Mouse (Mus musculus) cerebellum, adult (tissue): ENCODE data around the gene Trp53bp2.

Experiments
- ATAC-seq: cut with Nextera tagmentation; 2 replicates; pipeline ENCODE4 v1.9.2; 2017; ENCODE audit warnings: mild to moderate bottlenecking, moderate library complexity, mixed read lengths; ENCODE audit not compliant: insufficient number of reproducible peaks, low FRiP score, low TSS enrichment

Trp53bp2 gene

DNA sequence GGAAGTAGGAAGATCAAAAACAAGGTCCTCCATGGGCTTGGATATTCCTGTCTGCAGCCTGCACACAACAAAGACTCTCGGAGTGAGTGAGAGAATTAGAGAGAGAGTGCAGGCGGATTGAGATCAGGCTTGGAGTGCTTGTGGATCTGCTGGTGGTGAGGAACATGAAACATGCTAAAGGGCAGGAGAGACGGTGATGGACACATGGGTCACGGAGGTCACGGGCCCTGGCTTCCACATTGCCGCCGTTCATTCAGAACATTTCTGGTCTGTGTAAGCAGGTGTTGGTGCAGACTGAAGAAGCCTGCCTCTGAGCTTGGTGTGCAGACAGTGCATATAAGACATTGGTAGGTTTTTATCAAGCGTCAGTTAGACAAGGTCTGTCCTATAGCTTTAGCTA is 50.5 kb downstream of the Trp53bp2 start:
- ATAC-seq: no peak

DNA sequence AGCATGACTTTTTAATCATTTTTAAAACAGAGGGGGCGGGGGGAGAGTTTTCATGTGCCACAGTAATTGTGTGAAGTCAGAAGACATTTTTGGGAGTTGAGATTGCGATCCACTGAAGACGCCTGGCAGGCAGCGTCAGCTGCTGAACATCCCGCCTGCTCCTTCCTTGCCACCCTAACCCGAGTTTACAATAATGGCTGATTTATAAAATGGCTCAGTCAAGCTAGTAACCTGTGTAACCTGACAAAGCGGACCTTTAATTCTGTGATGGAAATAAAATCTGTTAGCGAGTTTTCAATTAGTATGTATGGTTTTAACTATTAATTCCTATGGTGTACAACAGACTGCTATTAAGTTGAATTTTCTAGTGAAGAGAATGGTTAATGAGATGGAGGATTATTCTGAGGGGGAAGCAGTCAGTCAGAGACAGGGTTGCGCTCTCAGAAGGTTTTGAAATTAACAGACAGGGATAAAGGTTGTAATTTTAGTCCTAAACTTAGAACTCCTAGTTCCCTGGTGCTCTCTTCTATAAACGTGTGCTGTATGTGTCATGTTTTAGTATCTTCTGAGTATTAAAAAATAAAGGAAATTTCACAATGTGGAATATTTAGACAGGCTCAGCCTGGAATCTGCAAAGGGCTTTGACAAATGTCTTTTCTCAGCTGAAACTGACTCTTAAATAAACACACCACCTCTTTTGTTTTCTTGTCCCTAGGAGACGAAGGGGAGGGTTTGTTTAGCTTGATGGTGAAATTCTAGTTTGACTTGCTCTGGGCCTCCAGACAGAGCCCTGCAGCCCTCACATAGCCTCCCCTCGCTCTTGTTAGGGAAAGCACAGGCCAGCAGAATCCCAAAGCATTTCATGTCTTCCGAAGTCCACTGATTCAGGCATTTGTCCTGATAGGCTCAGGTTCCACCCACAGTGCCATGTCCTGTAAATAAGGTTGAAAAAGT is 51.6 kb downstream of the Trp53bp2 start:
- ATAC-seq: no peak

DNA sequence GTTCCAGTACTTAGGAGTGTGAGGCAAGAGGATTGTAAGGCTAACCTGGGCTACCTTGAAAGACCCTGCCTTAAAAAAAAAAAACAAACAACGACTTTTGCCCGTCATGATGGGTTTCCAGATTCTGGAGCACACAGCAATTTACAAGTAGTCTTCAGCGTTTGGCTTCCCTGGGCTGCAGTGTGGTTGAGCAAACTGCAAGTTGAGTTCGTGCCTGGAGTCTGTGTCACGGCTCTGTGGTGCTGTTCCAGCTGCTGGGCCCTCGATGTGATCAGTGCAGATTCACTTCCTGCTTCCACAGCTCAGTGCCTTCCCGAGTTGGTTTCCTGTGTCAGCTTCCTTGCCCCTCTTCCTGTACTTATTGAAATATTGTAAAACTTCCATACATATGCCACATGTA is 52.3 kb downstream of the Trp53bp2 start:
- ATAC-seq: no peak

DNA sequence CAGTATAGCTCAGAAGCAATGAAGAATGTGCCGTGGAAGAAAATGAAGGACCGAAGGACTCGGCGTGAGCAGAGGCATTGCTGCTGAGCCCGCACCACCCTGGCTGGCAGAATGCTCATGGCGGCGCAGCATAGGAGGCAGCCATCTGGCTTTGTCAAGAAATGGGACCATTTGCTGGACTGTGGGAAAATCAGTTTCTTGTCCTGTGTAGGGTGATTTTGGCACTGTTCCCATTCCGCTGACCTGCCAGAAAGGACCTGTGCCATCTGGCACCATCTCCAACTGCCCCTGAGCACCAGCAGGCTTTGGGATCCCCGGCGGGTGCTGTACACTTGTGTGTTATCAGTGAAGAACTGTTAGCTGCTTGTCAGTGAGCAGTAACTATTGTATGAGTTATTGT is 52.8 kb downstream of the Trp53bp2 start:
- ATAC-seq: peak; percentile 86

DNA sequence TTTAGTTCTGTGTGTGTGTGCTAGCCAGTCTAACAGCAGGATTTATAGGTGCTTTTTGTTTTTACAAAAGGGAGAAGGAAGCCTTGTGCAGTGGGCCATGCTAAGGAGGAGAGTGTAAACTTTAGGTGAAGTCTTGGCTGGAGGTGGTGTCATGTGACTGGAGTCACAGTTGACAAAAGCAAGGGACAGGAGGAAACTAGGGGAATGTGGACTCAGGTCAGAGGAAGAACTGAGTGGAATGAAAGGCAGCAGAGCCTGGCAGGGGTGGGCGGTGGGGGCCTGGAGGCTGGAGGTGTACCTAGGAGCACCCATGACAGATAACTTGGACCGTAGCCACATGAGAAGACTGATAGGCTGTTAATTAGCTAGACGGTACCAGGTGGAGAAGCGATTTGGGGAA is 56.3 kb downstream of the Trp53bp2 start:
- ATAC-seq: no peak

DNA sequence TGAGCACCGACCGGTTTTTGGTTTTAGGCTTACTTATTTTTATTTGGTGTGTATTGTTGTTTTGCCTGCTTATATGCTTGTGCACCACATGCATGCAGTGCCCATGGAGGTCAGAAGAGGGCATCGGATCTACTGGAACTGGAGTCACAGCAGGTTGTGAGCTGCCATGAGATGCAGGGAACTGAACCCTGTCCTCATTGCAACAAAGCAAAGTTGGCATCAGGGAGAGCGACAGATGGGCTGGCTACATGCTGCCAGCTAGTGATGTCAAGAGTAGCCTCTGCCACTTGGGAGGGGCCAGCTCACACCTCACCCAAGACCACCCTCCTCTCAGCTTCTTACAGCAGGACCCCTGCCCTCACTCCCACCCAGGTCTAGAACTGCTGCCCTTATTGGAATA is 57.0 kb downstream of the Trp53bp2 start:
- no peak for ATAC-seq

DNA sequence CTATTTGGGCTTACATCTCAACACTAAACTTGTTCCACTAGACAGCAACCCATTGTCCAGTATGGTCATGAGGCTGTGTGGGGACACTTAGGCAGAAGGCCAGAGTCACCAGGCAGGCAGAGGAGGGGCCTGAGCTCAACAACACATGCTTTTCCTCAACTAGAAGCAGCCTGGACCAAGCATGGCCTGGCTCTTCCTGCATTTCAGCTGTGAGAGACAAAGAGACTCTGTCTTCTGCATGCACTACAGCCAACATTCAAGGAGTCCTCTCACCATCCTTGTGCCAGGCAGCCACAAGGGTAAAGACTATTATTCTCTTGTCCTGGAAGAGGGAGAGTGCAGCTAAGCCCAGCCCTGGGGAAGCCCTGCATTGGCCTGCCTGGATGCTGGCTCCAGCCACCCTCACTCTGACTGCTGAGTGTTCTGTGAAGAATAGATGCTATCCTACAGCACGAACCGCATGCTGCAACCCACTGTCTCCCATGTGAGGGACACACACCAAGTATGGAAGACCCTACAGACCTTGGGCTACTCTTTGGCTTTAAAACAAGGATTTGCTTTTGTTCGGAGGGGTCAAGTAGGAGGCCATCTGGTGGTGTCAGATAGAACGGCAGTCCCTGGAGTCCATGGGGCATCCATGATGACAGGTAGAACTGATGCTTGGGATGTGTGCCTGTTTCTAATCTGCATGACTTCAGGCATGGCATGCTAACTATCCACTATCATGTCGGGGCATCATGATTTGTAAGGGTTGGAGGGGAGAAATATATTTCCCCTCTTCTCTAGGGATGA is 66.2 kb downstream of the Trp53bp2 start:
- peak; percentile 63; the same call in 1 of the 2 replicates for ATAC-seq

DNA sequence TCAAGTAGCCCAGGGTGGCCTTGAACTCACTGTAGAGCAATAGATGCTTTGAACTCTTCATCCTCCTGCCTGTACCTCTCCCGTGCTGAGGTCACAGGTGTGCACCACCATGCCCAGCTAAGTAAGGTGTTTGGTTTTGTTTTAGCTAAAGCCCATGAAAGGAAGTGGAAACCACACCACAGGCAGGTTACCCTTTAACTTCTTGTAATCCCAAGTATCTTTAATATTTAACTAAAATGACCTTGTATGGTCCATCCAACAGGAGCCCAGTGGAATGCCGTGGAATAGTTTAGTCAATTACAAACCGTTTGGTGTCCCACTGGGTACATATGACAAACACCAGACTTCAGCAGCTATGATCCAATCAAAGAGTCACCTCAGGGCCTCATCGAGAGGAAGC is 70.0 kb downstream of the Trp53bp2 start:
- ATAC-seq: no peak

DNA sequence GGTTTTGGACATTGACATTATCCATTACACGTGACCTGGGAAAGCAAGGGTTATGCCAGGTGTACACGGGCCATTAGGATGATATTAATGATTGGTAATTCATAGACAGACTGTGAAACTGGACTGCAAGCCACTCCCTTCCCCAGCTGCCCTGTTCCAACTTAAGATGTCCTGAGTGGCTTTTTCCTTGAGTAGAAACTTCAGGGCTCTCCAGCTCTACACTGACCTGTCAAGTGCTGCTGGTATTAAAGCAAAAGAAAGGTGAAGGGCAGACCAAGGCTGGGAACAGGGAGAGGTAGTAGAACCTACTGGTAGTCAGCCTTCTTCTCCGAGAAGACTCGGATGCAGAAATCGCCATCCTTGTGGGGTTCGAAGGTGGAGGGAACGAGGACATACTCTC is 72.2 kb downstream of the Trp53bp2 start:
- ATAC-seq: no peak

DNA sequence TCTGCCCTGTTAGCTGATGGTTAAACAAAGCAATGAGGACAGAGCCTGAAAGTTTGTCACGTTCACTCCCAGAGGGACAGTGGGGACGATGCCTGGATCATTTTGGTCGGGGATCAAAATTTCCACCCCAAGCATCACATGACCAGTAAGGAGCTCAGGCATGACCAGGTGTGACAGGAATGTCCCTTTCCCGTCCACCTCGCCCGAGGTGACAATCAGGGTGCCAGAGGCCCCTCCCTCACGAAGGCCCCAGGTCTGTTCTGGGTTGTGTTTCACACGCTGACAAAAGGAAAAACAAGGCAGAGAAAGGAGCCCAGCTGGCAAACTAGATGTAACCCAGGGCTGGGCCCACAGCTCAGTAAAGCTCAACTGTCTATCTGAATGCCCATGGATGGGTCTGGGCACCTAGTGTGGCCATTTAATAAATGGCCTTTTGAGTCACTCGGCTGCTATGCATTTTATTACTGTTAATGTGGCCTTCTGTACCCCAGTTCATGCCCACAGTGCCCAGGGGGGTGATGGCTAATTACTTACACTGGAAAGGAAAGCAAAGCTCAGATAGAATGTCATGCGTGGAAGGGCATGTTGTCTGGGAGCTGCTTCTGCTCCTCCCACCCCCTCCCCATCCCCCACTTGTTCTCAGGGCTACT is 72.8 kb downstream of the Trp53bp2 start:
- ATAC-seq: no peak

DNA sequence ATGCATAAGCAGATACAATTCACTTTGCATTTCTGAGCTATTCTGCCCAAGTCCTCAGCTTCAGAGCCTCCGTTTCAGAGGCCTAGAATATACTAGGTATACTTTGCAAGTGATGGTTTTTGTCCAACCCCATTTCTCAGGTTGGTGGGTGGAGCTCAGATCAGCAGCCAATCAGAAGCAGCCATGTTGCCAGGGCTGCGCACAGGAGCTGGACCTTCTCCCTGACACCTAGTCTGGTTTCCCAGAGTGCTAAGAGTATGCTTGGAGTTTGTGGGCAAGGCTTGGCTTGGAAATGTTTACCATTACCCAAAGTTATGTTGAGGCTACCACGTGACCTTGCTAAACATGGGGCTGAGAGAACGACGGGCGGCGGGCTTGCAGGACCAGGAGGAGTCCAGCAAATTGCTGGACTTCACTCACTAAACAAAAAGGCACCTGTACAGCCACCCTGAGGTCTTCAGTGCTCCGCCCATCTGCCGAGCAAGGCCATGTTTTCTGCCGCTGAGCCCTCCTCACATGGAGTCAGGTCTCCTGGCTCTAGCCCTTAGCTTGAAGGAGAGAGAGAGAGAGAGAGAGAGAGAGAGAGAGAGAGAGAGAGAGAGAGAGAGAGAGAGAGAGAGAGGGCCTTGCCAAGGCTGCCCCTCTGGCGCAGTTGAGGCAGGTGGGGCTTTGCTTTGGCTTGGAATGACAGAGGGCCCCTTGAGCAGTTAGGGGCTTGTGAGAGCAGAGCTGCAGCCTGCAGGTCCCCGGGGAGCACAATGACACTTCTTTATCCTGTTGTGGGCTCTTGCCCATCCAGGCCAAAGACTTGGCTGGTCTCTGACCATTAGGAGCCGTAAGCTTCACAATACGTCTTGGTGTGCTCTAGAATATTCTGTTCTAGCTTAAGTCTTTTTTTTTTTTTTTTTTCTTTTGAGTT is 74.3 kb downstream of the Trp53bp2 start:
- ATAC-seq: no peak

DNA sequence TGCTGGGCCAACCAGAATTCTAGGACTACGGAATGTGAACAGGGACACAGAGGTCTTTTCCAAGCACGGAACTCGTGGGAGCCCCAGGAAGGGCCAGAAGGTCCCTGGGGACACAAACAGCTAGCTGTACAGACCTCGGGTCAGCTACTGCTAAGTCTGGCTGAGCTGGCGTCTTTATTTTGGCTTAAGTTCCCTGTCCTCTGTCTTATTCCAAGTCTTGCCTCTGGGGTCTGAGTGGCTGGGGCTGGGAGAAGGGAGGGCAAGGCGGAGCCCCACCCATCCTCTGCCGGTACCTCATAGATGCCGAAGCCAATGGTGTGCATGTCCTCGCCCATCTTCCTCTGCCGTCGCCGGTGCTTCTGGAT is 74.9 kb downstream of the Trp53bp2 start:
- ATAC-seq: no peak

DNA sequence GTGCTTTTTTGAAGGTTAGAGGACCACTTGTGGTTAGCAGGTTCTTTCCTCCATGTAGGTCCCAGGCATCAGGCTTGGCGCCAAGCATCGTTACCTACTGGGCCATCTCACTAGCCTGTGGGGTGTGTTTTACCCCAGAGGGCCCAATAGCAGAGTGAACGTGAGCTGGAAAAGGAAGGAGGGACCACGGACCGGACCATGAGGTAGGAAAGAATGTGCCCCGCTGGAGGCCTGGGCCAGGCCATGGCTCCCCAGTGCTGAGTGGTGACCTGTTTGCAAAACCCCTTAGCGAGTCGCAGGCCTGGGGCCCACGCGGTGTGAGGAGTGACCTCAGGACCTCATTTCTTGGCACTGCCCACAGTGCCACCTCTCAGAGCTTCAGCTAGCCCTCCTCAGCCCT is 79.5 kb downstream of the Trp53bp2 start:
- ATAC-seq: no peak

DNA sequence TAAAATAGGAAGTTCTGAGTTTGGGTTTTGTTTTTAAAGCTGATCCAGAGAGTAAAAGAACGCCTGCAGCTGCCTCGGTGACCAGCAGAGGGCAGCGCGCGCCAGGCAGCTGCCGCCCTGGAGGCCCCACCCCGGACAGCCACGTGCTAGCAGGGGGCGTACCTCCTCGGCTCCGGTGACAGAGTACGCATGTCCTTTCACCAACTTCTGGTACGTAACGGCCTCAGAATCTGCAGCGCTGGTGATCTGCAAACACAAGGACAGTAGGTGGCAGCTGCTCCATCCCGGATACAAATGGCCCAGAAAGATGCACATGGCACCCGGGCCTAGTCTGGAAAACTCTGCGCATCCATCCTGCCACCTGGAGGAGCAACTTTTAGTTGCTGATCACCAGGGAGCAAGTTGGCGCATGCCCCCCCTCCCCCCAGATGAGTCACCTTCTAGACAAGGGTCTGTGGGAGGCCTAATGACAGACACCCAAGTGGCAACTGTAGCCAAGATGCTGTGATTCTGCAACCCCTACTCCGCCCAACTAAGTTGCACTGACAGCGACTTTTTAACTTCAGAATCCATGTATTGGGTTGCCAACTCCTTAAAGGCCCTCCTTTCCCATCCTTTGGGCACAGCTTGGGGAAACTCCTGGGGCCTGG is 81.0 kb downstream of the Trp53bp2 start:
- peak; percentile 91 for ATAC-seq

DNA sequence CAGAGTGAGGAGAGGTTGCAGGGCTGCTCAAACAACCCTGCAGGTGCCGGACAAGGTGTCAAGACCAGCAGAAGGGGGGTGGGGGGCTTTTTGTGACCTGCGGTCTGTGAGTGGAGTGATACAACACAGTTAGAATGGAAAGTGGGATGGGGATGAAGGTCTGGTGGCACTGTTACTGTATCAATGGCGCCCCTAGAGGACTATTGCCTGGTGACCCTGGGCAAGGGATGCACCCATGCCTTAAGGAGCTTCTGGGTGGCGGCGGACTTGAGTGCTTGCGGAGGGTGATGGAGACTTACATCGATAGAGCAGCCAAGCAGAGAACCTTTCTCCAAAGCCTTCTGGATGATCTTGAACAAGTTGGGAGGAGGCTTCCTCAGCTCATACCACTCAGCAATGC is 81.6 kb downstream of the Trp53bp2 start:
- ATAC-seq: no peak

DNA sequence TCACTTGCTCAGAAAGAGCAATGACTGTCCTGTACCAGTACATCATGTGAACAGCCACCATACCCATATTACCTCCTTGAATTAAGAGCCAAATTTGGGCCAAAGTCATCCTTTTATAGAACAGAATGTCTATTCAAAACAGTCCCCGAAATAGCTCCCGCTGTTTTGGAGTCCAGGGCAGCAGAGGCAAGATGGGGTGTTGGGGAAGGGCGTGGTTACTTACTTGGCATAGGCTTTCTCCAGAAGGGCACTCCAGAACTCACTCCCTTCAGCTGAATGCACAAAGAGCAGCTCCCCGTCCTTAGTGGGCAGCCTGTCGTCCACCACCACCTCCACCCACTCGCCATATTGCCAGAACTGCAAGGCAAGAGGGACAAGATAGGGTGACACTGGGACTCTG is 82.9 kb downstream of the Trp53bp2 start:
- ATAC-seq: no peak

DNA sequence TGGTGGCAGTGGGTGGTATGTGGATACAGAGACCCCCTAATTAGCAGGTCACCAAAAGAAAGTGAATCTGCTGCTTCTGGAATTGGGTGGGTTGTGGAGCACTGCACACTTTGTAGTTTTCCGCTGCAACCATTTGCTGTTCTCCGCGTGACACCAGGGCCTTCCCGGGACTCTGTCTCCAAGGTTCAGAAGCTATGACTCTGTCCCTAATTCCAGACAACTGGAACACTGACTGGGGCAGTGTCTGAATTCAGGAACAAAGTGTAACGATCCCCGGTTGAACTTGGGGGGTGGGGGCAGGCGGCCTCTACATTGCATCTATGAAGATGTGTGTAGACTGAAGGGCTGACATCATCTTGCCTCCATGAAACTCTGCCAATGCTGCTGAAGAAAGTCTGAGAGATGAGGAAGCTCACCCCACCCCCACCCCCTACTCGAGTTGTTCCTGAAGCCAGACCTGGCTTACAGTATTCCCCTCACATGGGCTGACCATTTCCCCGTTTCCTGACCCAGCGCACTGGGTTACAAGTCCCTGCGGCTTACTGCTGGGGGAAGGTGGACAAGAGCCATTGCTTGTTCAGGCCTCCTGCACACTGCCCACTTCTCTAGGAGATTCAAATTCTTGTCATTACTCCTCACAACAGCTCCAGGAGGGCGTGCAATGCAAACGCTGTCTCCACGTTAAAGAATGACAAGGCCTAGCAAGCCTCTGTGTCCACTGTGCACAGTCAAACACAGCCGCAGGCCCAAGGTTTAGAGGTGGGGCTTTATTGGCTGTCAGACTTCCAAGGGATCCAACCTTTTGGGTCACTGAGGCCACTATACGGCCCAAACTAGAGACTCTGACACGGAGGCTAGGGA is 85.5 kb downstream of the Trp53bp2 start:
- no peak for ATAC-seq

DNA sequence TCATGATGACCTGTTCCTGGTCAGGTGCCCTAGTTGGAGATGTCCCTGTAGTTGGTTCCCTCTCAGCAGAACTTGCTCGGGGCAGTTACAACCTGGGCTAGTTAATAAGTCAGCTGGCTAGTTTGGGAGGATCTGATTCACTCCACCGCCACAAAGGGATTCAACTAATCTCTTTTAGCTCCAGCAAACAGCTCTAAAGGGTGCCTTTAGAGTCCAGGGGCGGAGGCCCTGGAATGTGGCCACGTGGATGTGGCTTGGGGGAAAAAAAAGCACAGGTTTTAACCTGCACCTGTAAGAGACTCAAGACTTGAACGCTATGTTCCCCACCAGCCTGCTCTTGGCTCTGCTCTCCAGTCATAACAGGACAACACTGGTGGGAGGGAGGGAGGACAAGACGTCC is 87.7 kb downstream of the Trp53bp2 start:
- ATAC-seq: no peak

DNA sequence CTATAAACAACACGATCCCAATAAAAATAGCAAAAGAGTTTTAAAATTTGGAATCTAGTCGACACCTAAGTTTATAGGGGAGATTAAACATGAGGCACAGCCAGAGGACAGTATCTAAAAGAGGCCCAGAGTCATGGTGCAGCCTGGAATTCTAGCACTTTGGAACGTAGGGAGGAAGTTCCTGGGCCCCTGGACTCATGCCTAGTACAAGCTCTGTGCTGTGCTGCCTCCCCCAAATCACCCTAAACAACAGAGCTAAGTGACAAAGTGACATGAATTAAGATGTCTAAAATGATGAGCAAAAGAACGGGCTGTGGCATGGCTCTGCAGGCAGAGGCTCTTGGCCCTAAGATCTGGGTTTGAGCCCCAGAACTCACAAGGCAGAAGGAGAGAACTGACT is 88.8 kb downstream of the Trp53bp2 start:
- no peak for ATAC-seq
